Mouse (Mus musculus) frontal cortex, adult (tissue): Measurements from ENCODE around the gene Tyw3.
"Not testable (repeated sequence)": the region's sequence is repeated elsewhere in the genome, so short reads cannot be mapped to it uniquely, and the experiment has no call there.

ENCODE experiments used
- ATAC-seq: cut with Nextera tagmentation; 2 replicates; pipeline ENCODE4 v1.9.2; 2017; ENCODE audit warnings: mild to moderate bottlenecking, moderate library complexity, mixed read lengths; ENCODE audit not compliant: low TSS enrichment

The Tyw3 gene

GRCm38 (mm10) chr3:154596934-154597554 is at the start of gene Tyw3:
TSS of gene Tyw3 (minus strand) at chr3:154597104.
- ATAC-seq, result peak; percentile 91

- no peak for ATAC-seq
These were observed 36.2 kb upstream of the Tyw3 start for GRCm38 (mm10) chr3:154633091-154633490.

GRCm38 (mm10) chr3:154631281-154631680 is 34.4 kb upstream of the Tyw3 start:
- ATAC-seq, result not testable (repeated sequence)

GRCm38 (mm10) chr3:154628284-154628683 is 31.4 kb upstream of the Tyw3 start:
- ATAC-seq, result no peak

GRCm38 (mm10) chr3:154616106-154616505 is 19.2 kb upstream of the Tyw3 start:
- ATAC-seq, result no peak

- ATAC-seq, result no peak
These were observed 18.4 kb upstream of the Tyw3 start for GRCm38 (mm10) chr3:154615304-154615703.

GRCm38 (mm10) chr3:154614771-154615170 is 17.9 kb upstream of the Tyw3 start:
- ATAC-seq, result no peak

- ATAC-seq, result no peak
These were observed 15.0 kb upstream of the Tyw3 start for GRCm38 (mm10) chr3:154611888-154612287.

- ATAC-seq, result no peak
These were observed 11.0 kb upstream of the Tyw3 start for GRCm38 (mm10) chr3:154607896-154608295.

GRCm38 (mm10) chr3:154604871-154605270 is 8.0 kb upstream of the Tyw3 start:
- no peak for ATAC-seq

- no peak for ATAC-seq
These were observed 5.2 kb upstream of the Tyw3 start for GRCm38 (mm10) chr3:154602141-154602540.

GRCm38 (mm10) chr3:154597561-154597960 is 657 bp upstream of the Tyw3 start:
- no peak for ATAC-seq

GRCm38 (mm10) chr3:154596488-154596933 is 393 bp downstream of the Tyw3 start, which contains the start of gene Cryz:
TSS of gene Cryz (plus strand) at chr3:154596711.
- peak; percentile 80 for ATAC-seq

- no peak for ATAC-seq
These were observed 2.7 kb downstream of the Tyw3 start for GRCm38 (mm10) chr3:154594156-154594555.

- ATAC-seq, result no peak
These were observed 3.3 kb downstream of the Tyw3 start for GRCm38 (mm10) chr3:154593596-154593995.

GRCm38 (mm10) chr3:154591621-154592020 is 5.3 kb downstream of the Tyw3 start:
- ATAC-seq, result no peak

GRCm38 (mm10) chr3:154590971-154591370 is 5.9 kb downstream of the Tyw3 start:
- no peak for ATAC-seq

- ATAC-seq, result peak; percentile 50
These were observed 12.6 kb downstream of the Tyw3 start for GRCm38 (mm10) chr3:154584351-154584750.

- ATAC-seq, result no peak; the same call in 1 of the 2 replicates
These were observed 19.0 kb downstream of the Tyw3 start for GRCm38 (mm10) chr3:154577895-154578294.

- no peak for ATAC-seq
These were observed 23.2 kb downstream of the Tyw3 start for GRCm38 (mm10) chr3:154573666-154574065.

GRCm38 (mm10) chr3:154572341-154572972 is 24.4 kb downstream of the Tyw3 start:
- ATAC-seq, result peak; percentile 93

GRCm38 (mm10) chr3:154570786-154571185 is 26.1 kb downstream of the Tyw3 start:
- ATAC-seq, result no peak

GRCm38 (mm10) chr3:154570029-154570575 is 26.8 kb downstream of the Tyw3 start:
- no peak for ATAC-seq
